Mouse (Mus musculus) lung, postnatal 0 days (tissue): Measurements from ENCODE around the gene Ntpcr.

Experiments used
- CTCF ChIP-seq: IDR thresholded peaks from 2 replicates; pipeline ENCODE4 v1.5.1; 2016; ENCODE audit warnings: antibody characterized with exemption, mild to moderate bottlenecking
- EP300 ChIP-seq: IDR thresholded peaks from 2 replicates; pipeline ENCODE4 v1.6.1; 2016; ENCODE audit warnings: antibody characterized with exemption, mild to moderate bottlenecking, control low read depth

DNA sequence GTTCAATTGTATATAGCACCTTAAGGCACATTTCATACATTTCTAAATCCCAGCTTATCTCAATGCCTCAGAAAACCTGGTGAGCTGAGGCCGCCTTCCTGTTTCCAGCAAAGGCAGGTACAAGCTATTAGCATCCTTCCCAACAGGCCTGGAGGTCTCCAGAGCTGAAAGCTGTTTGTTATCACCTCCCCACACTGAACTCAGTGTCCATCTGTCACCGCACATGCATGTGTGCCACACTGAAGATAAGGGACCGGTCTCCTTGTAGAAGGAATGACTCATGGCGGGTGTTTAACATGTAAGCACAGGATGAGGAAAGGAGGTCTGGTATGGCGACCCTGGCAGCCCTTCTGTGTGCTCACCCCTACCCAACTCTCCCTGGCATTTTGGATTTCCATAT lies 18.2 kb upstream of the Ntpcr start:
- no peak for TF ChIP-seq CTCF
- TF ChIP-seq EP300, result no peak
